Mouse (Mus musculus) embryonic fibroblast, embryonic 13.5 days (primary cell): ENCODE measurements around the gene Crabp2.

ENCODE experiments used
- CTCF ChIP-seq: IDR thresholded peaks from 2 replicates; pipeline ENCODE4 v1.5.1; 2011; ENCODE audit warnings: mild to moderate bottlenecking, control low read depth, low read length, moderate library complexity, borderline replicate concordance; ENCODE audit not compliant: insufficient read depth
- POLR2A ChIP-seq: IDR thresholded peaks from 2 replicates; pipeline ENCODE4 v1.6.1; 2011; ENCODE audit warnings: low read depth, mild to moderate bottlenecking, control low read depth, low read length, moderate library complexity

- TF ChIP-seq POLR2A (no peak), CTCF (no peak)
Measured at GRCm38 (mm10) chr3:87916990-87917389, 31.5 kb upstream of the Crabp2 start.
